Mouse (Mus musculus) left cerebral cortex, postnatal 4 days (tissue): Measurements from ENCODE around the gene Spin2g. TPM values are rescaled to one million over a fixed set of nuclear protein-coding genes. Genes with fewer than 3 reads are reported as not detected.
"Not testable (repeated sequence)": the region's sequence is repeated elsewhere in the genome, so short reads cannot be mapped to it uniquely, and the experiment has no call there.

Source experiments
- DNase-seq: peaks from one replicate; pipeline ENCODE4 v3.0.0-alpha.2; 2022
- intact Hi-C: fragments of 180-260 bp; cut with DNase I; formaldehyde crosslinking; loops from one replicate; pipeline ENCODE4 v1.15.1; 2025
- total RNA-seq, 2 experiments: library from RNA; stranded (reverse); gene quantifications; 2 replicates each; pipeline ENCODE4 v1.2.3; 2021

The Spin2g gene
- not detected for total RNA-seq

GRCm38 (mm10) chrX:34238633-34239032, at the start of gene Spin2g:
Gene Spin2g, minus strand, starts transcription at chrX:34238733.
- intact Hi-C loops, DNase-seq: not testable (repeated sequence)

Other genes starting within 250 kb of the Spin2g start
- gene Btbd35f9, start 77.2 kb downstream of the Spin2g start, total RNA-seq, result not detected
- gene Btbd35f8, start 211.8 kb upstream of the Spin2g start, total RNA-seq, result not detected